ENCODE assay signal across 28 mouse cellular contexts in genomic region chr4:81323853-81324252, GRCm38 (mm10).
"Had no signal": no experiment of that assay in that cellular context is flagged by ENCODE, and none has a peak within 500 bp of the region (broad histone marks: within the 10 kb centered on the region; RNA-seq: fewer than 3 reads in every experiment).

No protein-coding gene starts in this region.

- H3K4me3 ChIP-seq: gastrocnemius, adult 2 months; heart, embryonic 10.5 days; heart, embryonic 12.5 days; hindbrain, embryonic 10.5 days; hindbrain, embryonic 12.5 days; intestine, embryonic 15.5 days; left cerebral cortex, adult 2 months; limb, embryonic 10.5 days; limb, embryonic 12.5 days; liver, embryonic 13.5 days; liver, embryonic 15.5 days had no signal

- H3K36me3 ChIP-seq: hindbrain, embryonic 12.5 days; intestine, embryonic 15.5 days; liver, embryonic 13.5 days; liver, embryonic 15.5 days had no signal

- H3K9me3 ChIP-seq: heart, embryonic 10.5 days; heart, embryonic 12.5 days; hindbrain, embryonic 10.5 days; hindbrain, embryonic 12.5 days; intestine, embryonic 15.5 days; limb, embryonic 10.5 days; limb, embryonic 12.5 days; liver, embryonic 13.5 days; liver, embryonic 15.5 days had no signal

- H3K27ac ChIP-seq: gastrocnemius, adult 2 months; heart, embryonic 10.5 days; hindbrain, embryonic 10.5 days; hindbrain, embryonic 12.5 days; hindbrain, embryonic 14.5 days; intestine, embryonic 15.5 days; left cerebral cortex, adult 2 months; limb, embryonic 10.5 days; limb, embryonic 12.5 days; liver, embryonic 13.5 days; liver, embryonic 15.5 days had no signal

- H3K4me2 ChIP-seq: heart, embryonic 12.5 days; hindbrain, embryonic 12.5 days; hindbrain, embryonic 14.5 days; intestine, embryonic 15.5 days; limb, embryonic 12.5 days; liver, embryonic 11.5 days; liver, embryonic 13.5 days; liver, embryonic 15.5 days had no signal

- H3K9ac ChIP-seq: heart, embryonic 12.5 days; hindbrain, embryonic 12.5 days; hindbrain, embryonic 14.5 days; intestine, embryonic 15.5 days; limb, embryonic 12.5 days; liver, embryonic 13.5 days; liver, embryonic 15.5 days had no signal

- H3K4me1 ChIP-seq: heart, embryonic 10.5 days; heart, embryonic 12.5 days; hindbrain, embryonic 10.5 days; hindbrain, embryonic 12.5 days; intestine, embryonic 15.5 days; limb, embryonic 10.5 days; limb, embryonic 12.5 days; liver, embryonic 13.5 days; liver, embryonic 15.5 days had no signal

- H3K27me3 ChIP-seq: heart, embryonic 12.5 days; hindbrain, embryonic 12.5 days; intestine, embryonic 15.5 days; limb, embryonic 12.5 days; liver, embryonic 13.5 days; liver, embryonic 15.5 days had no signal

- DNase-seq: gastrocnemius, adult 2 months; gastrocnemius, postnatal 10 days; gastrocnemius, postnatal 25 days; heart, adult 18-20 months; heart, postnatal 10 days; heart, postnatal 4 days; kidney, adult 18-20 months; kidney, adult 8-10 months; kidney, postnatal 10 days; kidney, postnatal 25 days; kidney, postnatal 4 days; layer of hippocampus, adult 9-11 months; liver; liver, embryonic 13.5 days had no signal

- ATAC-seq: hindbrain, embryonic 16.5 days; inflammation-experienced regulatory T-cells, adult 6 months; intestine, embryonic 15.5 days; intestine, postnatal 0 days had no signal
